Mouse (Mus musculus) lung, postnatal 25 days (tissue): ENCODE results near the gene Ppp1r37.
A peak's percentile ranks its signal among the peaks of the same experiment; 100 is the strongest.

Source experiments
- DNase-seq: peaks from one replicate; pipeline ENCODE4 v3.0.0; 2022; ENCODE audit warnings: low spot score

Gene Ppp1r37

DNA sequence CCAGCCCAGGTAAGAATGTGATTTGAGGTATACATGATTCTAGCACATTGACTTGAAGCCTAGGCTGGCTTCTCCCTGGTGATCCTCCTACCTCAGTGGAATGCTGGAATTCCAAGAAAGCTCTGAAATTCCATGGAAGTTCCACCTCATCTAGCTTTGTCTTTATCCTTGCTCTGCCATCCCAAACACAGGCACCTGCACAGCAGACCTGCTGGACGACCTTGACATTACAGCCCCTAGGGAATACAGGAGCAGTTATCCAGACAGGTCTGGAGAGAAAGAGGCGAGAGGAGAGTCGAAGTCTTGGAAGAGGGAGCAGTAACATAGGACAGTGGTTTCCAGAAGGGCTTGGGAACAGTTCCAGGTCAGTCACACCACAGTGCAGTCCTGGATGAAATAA lies 6.8 kb upstream of the Ppp1r37 start:
- DNase-seq = no peak

DNA sequence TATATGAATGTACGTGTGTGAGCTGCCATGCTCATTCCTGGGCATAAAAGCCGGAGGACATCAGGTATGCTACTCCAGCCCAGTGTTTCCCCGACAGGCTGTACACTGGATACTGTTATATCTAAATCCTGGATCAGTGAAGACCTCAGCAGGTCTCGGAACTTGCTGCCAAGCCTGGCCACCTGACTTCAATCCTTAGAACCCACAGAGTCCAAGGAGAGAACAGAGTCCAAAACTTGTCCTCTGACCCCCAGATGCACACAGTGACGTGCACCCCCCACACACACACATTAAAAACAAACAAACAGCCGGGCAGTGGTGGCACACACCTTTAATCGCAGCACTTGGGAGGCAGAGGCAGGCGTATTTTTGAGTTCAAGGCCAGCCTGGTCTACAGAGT lies 4.5 kb upstream of the Ppp1r37 start:
- no peak for DNase-seq

DNA sequence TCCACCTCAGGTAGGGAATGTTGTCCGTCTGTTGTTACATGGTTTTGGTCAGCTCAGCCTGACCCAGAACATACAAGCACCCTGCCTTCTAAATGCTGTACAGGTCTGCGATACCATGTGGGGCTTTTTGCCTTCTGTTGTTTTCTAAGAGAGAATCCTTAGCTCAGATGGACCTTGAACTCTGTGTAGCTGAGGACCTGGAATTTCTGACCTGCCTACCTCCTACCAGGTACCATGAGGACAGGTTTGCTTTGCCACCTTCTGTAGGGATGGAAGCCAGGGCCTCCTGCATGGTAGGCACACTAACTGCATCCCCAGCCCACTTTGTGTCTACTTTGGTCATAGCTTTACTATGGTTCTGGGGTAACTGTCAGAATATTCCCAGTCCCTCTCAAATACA lies 2.9 kb upstream of the Ppp1r37 start:
- no peak for DNase-seq

DNA sequence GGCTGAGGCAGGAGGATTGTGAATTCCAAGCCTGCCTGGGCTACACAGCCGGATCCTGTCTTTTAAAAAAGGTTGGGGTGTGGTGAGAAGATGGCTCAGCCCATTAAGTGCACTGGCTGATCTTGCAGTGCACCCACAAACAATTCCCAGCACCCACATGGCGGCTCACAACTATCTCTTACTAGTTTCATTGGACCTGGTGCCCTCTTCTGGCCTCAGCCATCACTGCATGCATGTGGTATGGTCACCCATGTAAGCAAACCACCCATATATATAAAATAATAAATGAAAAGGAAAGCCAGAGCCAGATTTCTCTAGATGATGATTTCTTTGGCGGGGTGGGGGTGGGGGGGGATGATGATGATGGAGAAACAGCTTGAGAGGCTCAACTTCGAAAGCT lies 1.6 kb upstream of the Ppp1r37 start:
- no peak for DNase-seq

DNA sequence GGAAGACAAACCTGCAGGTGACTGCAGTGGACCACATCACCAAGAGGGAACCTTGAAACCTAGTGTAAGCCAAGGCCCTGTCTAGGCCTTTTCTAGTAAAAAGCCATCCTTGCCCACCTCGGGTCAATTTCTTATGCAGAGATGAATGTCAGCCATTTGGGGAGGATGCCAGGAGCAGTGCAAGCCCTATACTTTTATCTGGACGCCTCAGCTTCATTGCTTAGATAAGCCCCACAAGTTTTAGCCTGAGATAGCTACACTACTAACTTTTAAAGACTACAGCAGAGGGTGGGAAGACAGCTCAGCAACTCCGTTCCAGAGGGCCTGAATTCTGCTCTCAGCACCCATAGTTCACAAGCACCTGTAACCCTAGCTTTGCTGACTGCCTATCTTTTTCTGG lies 1.0 kb upstream of the Ppp1r37 start:
- DNase-seq = no peak

DNA sequence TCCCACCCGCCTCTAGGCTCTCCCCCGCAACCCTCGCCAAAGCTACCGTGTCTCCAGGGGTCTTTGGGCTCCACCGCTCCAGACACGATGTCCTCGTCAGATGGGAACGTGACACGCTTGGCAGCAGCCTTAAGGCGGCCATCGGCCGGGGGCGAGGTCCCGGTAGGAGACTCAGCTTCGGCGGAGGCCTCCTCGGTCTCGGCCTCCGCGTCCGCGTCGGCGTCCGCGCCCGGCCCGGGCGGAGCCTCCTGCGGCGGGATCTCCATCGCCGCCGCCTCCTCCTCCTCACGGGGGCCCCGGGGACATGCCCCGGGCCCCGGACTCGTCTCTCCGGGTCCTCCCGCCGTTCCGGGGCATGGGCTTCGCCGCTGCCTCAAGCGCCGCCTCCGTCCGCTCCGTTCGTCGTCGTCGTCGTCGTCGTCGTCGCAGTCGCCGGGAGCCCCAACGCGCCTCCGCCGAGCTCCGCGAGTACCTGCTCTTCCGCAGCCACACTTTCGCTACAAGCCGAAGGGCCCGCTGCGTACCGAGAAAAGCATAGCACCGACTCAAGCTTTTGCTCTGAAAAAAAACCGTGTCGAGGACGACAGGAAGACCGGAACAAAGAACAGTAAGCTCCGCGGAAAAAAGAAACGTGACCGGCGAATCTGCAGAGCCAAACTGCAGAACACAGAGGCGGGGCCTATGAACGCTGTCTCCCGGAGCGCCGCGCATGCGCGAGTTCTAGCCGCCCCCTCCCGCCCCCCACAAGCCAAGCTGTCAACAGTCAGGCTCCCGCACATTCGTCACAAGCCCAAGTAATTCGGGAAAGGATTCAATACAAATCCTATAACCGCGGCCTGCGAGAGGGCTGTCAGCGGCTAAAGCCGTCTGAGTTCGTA lies 872 bp downstream of the Ppp1r37 start:
- DNase-seq = peak; percentile 87

DNA sequence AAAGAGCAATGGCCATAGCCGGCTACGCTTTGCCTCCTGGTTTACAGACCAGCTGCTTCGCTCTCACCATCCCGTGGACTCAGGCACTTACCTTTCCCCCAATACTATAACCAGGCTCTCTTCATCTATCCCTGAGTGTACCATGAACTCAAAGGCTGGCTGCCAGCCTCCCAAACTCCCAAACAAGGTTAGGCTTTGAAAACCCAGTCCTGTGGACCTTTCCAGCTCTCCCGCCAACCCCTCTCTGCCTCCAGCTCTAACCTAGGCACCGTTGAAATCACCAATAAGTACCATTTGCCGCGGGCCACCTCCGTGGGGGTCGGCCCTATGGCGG lies 1.5 kb downstream of the Ppp1r37 start:
- no peak for DNase-seq

DNA sequence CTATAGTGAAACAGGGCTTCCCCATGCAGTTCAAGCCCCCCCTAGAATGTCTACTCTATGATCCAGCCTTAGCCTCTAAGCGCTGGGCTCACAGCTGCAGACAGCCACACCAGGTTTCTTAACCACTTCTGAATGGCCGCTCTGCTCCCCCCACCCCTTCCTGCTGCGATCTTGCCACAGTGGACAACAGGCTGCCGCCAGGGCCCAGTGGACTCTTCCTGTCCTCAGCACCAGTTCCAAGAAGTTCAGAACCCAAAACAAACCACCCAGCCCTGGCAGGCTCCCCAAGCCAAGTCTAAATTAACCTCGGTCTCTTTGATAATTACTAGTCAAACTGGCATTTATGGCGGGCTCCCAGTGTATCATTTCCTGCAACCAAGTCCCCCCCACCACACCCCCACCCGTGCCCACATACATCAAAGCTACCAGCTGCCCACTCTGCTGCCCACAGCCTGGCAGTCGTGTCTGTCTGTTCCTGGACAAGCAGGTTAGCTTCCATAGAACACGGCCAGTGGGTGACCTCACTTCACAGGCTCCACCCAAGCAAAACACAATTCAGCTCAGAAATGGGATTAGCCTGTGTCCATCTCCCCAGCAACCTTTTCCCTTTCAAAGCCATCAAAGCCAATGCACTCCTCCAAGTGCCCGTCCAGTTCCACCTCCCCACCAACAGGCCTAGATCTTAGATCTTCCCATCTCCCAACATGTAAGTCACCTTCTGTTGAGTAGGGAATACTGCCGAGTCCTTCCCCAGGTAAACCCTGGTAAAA lies 2.2 kb downstream of the Ppp1r37 start:
- DNase-seq = no peak

DNA sequence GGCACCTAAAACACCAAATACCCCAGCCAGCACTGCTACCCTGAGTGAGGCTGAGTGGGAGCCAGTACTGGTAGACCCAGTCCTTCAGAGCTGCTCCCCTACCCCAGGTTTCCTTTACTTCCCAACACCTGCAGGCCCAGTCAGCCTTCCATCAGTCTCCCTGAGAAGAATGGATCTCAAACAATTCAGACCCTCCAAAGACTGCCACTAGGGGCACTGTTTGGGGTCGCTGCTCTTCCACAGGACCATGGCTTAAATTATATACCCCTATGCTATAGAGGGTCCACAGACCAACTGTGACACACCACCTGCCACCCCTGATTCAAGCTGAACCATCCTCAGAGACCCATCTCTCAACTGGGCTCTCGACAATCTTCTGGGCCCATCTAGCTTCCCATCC lies 3.9 kb downstream of the Ppp1r37 start:
- no peak for DNase-seq

DNA sequence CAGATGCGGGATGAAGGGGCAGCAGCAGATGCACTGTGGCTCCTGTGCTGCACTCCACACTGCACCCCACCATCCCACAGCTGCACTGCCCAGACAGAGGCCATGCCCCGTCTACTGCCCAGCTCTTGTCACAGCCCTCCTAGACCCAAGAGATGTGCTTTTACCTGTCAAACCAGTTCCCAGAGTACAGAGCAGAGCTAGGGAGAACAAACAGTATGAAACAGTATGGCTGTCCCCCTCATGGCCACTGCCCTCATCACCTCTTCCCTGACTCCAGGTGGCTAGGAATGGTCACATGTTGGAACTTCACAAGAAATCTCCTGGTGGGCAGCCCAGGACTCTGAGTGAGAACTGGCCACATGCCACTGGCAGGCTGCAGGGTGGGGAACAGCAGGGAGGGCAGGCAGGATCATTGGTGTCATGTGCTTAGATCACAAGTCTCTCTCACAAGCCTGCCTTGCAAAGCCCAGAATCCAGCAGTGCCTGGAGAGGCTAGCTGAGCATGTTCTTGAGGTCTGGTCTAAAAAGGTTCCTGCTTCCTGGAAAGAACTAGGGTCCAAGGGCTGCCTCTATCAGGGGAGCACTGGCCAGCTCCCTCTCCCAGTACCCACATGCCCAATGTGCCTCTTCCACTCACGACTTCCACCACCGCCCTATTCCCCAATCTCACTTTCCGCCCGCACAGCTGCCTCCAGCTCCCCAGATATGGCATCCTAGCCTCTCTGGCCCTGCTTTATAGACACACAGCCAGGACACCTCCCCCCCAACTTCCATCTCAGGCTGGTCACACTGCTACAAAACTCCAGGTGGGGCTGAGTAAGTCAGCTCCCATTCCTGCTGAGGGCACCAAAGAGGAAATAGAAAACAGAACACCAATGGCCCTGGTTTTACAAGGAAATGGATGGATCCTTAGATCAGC lies 4.6 kb downstream of the Ppp1r37 start:
- no peak for DNase-seq

DNA sequence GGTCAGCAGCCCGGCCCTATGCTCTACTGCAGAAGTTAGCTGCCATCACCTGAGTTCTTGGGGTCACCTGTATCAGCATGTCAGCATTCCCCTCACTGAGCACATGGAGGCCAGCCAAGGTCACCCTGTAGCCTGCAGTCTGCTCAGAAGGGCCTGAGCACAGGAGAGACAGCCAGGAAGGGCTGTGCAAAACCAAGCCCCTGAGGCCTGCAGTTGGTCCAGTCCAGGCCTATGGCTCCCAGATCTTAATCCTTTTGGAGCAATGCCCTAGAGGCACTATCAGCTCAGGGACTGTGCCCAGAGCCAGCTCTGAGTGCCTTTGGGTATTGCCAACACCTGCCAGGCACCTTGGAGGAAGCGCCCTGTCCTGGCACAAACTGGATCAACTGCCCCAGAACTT lies 5.8 kb downstream of the Ppp1r37 start:
- no peak for DNase-seq

DNA sequence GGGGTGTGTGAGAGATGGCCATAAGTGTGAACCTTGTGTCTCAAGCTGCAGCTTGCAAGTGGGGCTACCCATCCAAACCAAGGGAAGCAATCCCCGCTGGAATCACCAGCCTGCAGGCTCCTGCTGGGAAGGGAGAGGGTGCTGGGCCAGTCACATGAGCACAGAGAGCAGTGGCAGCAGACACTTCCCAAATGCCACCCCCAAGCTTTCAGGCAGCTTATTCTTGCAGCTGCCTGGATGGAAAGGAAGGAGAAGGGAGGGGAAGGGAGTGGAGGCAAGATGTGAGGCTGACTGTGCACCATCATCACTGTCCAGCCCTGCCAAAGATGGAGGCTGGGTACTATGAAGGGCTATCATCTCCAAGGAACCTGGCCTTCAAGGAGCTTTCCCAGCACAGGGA lies 8.7 kb downstream of the Ppp1r37 start:
- DNase-seq = no peak

DNA sequence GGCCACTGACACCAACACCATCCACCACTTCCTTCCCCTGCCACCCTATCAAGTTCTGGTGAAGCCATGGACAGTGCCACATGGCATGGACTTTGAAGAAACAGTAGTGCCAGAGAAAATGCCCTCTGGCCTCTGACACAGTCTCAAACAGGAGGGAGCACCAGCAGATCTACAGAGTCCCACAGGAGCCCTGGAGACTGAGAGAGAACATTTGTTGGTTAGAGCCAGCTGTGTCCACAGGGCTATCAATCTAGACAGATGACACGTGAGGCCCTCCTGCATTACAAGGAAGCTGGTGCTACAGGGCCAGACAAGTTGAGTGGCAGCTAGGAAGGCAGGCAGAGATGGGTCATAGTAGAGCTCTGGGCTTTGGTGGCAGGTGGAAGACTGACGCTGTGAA lies 10.4 kb downstream of the Ppp1r37 start:
- DNase-seq = no peak

DNA sequence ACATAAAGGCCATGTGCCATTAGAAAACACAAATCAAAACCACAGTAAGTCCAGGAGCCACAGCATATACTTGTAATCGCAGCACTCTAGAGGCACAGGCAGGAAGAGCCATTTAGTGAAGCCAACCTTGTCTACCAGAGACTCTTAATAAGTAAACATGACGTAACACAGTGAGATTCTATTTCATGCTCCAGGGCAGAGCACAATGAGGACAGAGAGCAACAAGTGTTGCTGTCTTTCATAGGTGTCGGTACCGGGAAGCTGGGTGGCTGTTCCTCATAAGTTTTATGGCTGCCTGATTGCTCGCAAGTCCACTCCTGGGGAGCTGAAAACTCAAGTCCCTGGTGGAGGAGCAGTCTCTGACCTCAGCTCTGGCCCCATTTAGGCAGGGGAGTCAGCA lies 11.2 kb downstream of the Ppp1r37 start:
- no peak for DNase-seq

DNA sequence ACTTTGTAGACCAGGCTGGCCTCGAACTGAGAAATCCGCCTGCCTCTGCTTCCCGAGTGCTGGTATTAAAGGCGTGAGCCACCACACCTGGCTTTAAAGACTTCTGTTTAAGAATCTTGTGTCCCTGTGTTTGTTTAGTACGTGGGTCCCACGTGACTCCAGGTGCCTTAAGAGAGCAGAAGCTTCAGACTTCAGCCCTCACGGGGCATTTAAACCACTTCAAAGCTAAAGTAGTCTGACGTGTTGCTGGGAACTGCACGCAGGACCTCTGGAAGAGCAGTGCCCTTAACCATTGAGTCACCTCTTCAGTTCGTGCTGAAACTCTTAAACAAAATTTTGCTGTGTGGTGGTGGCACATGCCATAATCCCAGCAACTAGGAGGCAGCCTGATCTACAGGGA lies 13.5 kb downstream of the Ppp1r37 start:
- peak; percentile 69 for DNase-seq

DNA sequence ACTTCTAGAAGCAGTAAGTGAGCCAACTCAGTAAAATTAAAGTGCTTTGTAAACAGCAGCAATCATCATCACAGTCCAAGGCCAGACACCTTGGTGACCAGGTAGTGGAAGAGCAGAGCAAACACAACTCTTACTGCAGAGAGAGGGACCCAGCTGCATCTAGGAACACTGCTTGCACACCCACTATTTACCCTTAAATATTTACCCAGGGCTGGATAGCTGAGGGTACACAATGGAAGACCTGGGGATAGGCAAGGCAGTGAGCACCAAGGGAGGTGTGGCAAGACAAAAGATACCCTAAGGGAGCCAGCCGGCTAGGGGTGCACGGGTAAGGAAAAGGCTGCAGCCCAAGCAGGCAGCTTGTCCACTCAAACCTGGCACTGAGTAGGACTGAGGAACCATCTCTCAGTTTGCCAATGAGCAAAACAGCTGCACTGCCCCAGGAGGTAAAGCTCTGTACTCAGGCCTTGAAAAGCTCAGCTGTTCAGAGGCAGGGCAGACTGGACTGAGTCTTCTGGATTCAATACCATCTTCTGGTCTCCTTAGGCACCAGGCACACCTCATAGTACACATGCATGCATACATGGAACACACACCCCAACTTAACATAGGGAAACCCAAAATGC lies 15.4 kb downstream of the Ppp1r37 start:
- peak; percentile 44 for DNase-seq

DNA sequence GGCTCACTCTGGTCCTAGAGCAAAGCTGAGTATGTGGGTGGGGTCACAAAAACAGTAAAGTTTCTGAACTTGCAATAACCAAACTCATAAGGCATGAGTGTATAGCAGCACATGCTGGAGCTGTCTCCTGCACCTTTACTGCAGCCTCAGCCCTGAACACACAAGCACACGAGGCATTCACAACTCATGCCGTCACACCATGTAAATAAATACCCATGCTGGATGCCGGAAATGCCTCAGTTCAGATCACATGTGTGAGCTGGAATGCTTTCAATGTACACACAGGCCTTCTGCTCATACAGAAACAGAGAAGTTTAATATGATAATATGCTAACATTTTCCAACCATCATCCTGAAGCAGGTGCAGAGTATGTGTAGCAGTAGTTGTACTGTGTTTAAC lies 16.9 kb downstream of the Ppp1r37 start:
- no peak for DNase-seq

DNA sequence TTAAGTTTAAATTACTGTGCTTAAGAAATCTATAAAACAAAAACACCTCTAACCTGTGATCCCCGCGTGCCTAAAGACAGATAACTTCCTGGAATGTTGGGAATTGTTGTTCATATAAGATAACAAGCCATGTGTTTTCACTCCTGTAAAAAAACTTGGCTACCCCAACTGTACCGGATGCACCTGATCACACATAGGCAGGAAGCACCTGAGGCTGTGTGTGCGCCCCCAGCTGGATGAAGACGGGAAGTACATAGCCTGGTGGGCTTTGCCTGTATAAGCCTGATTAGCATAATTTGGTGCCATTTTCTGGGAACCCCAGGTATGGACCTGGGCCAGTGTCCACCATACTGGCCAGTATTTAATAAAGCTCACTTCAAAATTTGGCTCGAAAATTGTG lies 19.3 kb downstream of the Ppp1r37 start:
- DNase-seq = no peak

DNA sequence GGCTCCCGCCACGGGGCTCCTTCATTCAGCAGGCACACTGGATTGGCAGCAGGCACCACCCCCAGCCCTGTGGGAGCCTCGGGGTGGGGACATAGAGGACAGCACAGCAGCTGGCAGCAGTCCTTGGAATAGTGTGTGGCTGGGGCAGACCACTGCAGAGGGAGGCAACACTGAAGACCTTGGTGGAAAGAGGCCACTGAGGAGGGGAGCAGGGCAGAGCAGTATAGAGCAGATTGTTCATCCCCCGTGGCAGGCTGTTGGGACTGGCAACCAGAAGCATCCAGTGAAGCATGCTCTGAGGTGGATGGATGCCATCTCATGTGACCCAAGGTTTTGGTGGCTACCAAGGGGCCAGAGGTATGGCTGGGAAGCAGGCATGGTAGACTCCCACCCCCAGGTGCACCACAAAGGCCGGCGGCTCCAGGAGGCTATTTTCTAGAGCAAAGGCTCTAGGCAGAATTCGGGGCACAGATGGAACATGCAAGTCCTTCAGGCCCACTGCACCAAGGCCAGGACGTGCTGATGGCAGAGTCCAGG lies 20.7 kb downstream of the Ppp1r37 start:
- DNase-seq = no peak

DNA sequence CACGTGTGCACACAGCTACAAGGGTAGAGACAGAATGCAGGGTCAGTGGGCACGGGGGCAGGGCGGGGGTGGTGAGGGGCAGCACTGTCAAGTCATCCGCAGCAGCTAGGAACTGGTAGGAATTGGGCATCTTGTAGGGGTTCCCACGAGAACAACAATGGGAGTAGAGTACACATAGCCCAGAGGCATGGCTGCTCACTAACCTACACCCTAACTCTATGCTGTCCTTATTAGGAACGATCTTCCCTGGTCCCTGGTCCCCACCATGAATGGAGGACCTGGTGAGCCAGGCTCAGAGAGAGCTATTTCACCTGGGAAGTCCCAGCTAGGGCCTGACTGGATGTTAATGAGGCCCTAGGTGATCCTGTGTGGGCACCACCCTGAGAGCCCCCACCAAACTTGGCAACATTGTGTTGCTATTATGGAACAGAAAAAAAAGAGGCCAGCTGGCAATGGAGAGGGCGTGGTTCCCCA lies 21.2 kb downstream of the Ppp1r37 start:
- no peak for DNase-seq

DNA sequence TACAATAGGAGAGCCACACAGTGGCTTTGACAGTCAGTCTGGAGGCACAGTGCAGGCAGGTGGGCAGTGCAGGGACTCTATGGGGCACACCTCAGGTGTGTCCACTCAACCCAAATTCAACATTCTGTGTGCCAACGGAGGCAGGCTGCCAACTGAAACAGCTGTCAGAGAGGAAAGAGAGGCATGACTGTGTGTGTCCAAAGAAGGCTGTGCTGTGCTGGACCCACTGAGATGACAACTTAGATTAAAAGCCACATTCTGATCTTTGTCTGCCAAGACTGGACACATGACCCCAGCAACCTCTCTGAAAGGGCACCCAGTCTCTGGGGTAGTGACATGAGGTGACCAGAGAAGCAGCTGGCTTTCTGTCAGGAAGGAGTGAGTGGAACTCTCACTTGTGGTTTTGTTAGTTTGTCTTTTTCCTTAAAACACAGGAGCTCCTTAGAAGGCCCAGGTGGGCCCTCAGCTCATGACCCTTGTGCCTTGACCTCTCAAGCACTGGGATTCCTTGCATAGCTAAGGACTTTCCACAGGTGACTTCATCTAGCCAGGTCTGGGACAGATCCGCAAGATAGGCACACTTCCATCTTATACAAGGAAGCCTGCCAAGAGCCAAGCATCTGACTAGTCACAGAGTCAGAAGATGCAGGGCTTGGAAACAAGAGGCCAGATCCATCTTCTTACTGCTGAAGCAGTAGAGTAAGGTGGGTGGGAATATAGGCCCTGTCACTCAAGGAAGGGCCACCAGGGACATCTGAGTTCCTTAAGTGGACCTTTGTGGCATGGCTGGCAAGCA lies 21.9 kb downstream of the Ppp1r37 start:
- peak; percentile 49 for DNase-seq
